Mouse (Mus musculus) olfactory bulb, adult 2 months (tissue): Measurements from ENCODE around the gene Cenpv.

Experiments used
- CTCF ChIP-seq: fragments of 200-500 bp; IDR thresholded peaks from 2 replicates; pipeline ENCODE4 v1.5.1; 2012; ENCODE audit warnings: low read depth, mild to moderate bottlenecking, low read length, moderate library complexity; ENCODE audit not compliant: insufficient read depth
- POLR2A ChIP-seq: fragments of 200-500 bp; IDR thresholded peaks from 2 replicates; pipeline ENCODE4 v1.6.1; 2012; ENCODE audit warnings: mild to moderate bottlenecking, low read depth, low read length, moderate library complexity; ENCODE audit not compliant: insufficient read depth

DNA sequence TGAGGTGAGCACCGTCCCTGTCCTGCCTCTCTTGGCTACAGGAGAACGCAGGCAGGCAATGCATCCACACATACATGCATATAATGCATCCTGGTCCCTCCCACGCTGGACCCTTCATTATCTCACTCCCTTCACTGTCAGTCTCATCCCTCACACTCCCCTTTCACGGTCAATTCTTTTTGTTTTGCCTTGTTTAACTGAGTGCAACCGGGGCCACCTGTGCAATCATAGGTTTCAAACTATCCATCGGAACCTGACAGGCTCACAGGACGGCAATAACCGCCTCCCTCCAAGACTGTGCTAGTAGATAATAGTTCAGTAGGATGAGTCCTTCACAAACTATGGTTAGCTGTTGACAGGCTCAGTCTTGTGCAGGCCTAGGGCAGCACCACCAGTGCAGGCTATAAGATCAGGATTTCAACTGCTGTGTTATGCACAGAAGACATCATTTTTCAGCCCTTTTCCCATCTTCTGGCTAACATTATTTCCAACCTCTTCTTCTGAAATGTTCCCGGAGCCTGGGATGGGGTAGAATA, 45.7 kb upstream of the Cenpv start:
- no peak for TF ChIP-seq CTCF
- TF ChIP-seq POLR2A, result no peak
